Comparison of ENCODE assay signal across 8 mouse cellular contexts in the genomic region with DNA sequence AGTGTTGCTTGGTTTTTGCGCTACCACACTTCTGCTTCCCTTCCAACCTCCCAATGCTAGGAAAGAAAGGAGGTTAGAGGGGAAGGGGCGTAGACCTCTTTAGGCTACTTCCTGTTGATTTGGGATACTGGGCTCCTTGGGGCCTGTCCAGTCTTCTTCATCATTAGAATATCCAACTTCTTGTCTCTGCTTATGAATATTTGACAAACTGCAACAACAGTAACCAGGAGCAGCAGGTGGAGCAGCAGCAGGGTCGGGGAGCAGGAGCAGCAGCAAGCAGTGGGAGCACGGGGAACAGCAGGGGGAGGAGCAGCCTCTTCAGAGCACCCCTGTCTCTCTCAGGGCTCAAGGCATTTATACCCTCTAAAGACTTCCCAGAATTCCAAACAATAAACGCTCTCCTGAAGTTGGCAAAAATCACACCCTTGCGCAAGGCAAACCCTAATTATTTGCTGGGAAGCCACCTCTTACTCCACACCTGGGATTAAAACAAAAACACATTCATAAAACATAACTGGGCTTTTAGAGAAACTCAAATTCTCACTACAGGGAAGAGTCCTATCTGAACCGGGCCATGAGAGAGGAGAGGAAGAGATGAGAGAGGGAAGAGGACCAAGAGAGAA. TPM values are rescaled to one million over a fixed set of nuclear protein-coding genes. Genes with fewer than 3 reads are reported as not detected.
DNase-seq lines count a peak whose midpoint lies in the region; ATAC-seq and TF ChIP-seq lines count a peak whose summit lies in the region.

No protein-coding gene starts in this region.

- no peaks in the 10 kb centered on the region for H3K27me3 ChIP-seq in kidney, adult 2 months (replicated peaks; ENCODE audit: control insufficient read depth, insufficient read depth, low read length)
- no peaks in the 10 kb centered on the region for H3K27me3 ChIP-seq in MEL (ENCODE audit: control insufficient read depth in 1 of 2, insufficient read depth in 2 of 2, low read length in 2 of 2)
- no peaks in the 10 kb centered on the region for H3K27me3 ChIP-seq in hindbrain, embryonic 11.5 days (ENCODE audit: control insufficient read depth, insufficient read depth, low read length)
- no peaks in the 10 kb centered on the region for H3K27me3 ChIP-seq in midbrain, embryonic 12.5 days

- TF ChIP-seq RAD21 in MEL (IDR thresholded peaks at IDR 0.05; ENCODE audit: low read depth, low read length): no peak

- H3K27ac ChIP-seq in kidney, adult 2 months (ENCODE audit: insufficient read depth, low read depth, low read length): peak overlapping the region; percentile 96
- H3K27ac ChIP-seq in MEL (ENCODE audit: control insufficient read depth, low read depth, low read length): peak overlapping the region; percentile 57
- peak overlapping the region; percentile 91; the same call in 1 of the 2 replicates for H3K27ac ChIP-seq in hindbrain, embryonic 11.5 days (ENCODE audit: low read depth, low read length)
- peak overlapping the region; percentile 97 for H3K27ac ChIP-seq in midbrain, embryonic 12.5 days (replicated peaks)

- ATAC-seq in hindbrain, embryonic 11.5 days (ENCODE audit: low FRiP score): no peak
- no peak for ATAC-seq in midbrain, embryonic 12.5 days (ENCODE audit: low FRiP score, low read depth)

- TF ChIP-seq POLR2A in kidney, adult 2 months (IDR thresholded peaks at IDR 0.05; ENCODE audit: low read depth, low read length): no peak
- no peak; a peak in 1 of 4 replicates for TF ChIP-seq POLR2A in MEL (IDR thresholded peaks at IDR 0.05; ENCODE audit: control insufficient read depth in 1 of 2, insufficient read depth in 1 of 2, low read depth in 1 of 2, low read length in 2 of 2, poor library complexity in 1 of 2)

- H3K9me3 ChIP-seq in MEL (replicated peaks; ENCODE audit: insufficient read depth, low read length): no peaks in the 10 kb centered on the region
- H3K9me3 ChIP-seq in hindbrain, embryonic 11.5 days (ENCODE audit: control insufficient read depth, low read length): no peaks in the 10 kb centered on the region
- H3K9me3 ChIP-seq in midbrain, embryonic 12.5 days: no peaks in the 10 kb centered on the region

- no peak for TF ChIP-seq CTCF in kidney, adult 2 months (conservative IDR thresholded peaks at IDR 0.05; ENCODE audit: insufficient read depth, insufficient read length, low read depth, low read length)
- no peak; a peak in 1 of 6 replicates for TF ChIP-seq CTCF in MEL (IDR thresholded peaks at IDR 0.05 in 2 of 3, conservative IDR thresholded peaks at IDR 0.05 in 1 of 3; ENCODE audit: control insufficient read depth in 1 of 3, insufficient read depth in 1 of 3, low read depth in 2 of 3, low read length in 3 of 3, poor library complexity in 1 of 3, severe bottlenecking in 1 of 3)

- peak overlapping the region; percentile 90; the same call in 1 of the 2 replicates for H3K4me3 ChIP-seq in kidney, adult 2 months (ENCODE audit: insufficient read depth, low read depth, low read length)
- peak overlapping the region; percentile 58 to 68 for H3K4me3 ChIP-seq in MEL (ENCODE audit: control insufficient read depth in 1 of 2, insufficient read depth in 1 of 2, low read depth in 2 of 2, low read length in 2 of 2)
- no peak overlapping the region for H3K4me3 ChIP-seq in hindbrain, embryonic 11.5 days (ENCODE audit: low read depth, low read length)
- peak overlapping the region; percentile 65; the same call in 1 of the 2 replicates for H3K4me3 ChIP-seq in midbrain, embryonic 12.5 days

- TF ChIP-seq EP300 in MEL (IDR thresholded peaks at IDR 0.05; ENCODE audit: low read depth in 1 of 2, low read length in 2 of 2): peak; percentile 20 to 32; a peak in 1 of 4 replicates

- H3K36me3 ChIP-seq in kidney, adult 2 months (ENCODE audit: control insufficient read depth, insufficient read depth, low read length): no peaks in the 10 kb centered on the region
- peaks cover 14 to 26% of the 10 kb centered on the region in 2 experiments for H3K36me3 ChIP-seq in MEL (ENCODE audit: control insufficient read depth in 1 of 2, insufficient read depth in 2 of 2, low read length in 2 of 2)
- H3K36me3 ChIP-seq in hindbrain, embryonic 11.5 days (ENCODE audit: control insufficient read depth, insufficient read depth, low read length): 0 out of 2 replicates have a peak, but pooled peaks cover under 1% of the 10 kb centered on the region
- peaks cover 12% of the 10 kb centered on the region for H3K36me3 ChIP-seq in midbrain, embryonic 12.5 days

- no peak overlapping the region; the same call in 1 of the 2 replicates for H3K4me2 ChIP-seq in hindbrain, embryonic 11.5 days (replicated peaks; ENCODE audit: low read depth, low read length)
- peak overlapping the region; percentile 85 for H3K4me2 ChIP-seq in midbrain, embryonic 12.5 days (replicated peaks)

- peaks cover 22% of the 10 kb centered on the region for H3K4me1 ChIP-seq in kidney, adult 2 months (ENCODE audit: control insufficient read depth, insufficient read depth, low read length)
- H3K4me1 ChIP-seq in MEL (ENCODE audit: control insufficient read depth in 1 of 2, insufficient read depth in 2 of 2, low read length in 2 of 2): peaks cover 19 to 21% of the 10 kb centered on the region in 2 experiments
- peaks cover 12% of the 10 kb centered on the region; the same call in 1 of the 2 replicates for H3K4me1 ChIP-seq in hindbrain, embryonic 11.5 days (replicated peaks; ENCODE audit: control insufficient read depth, insufficient read depth, low read length)
- H3K4me1 ChIP-seq in midbrain, embryonic 12.5 days: peaks cover 28% of the 10 kb centered on the region

- DNase-seq in kidney, adult 2 months: peak; percentile 48
- no peak for DNase-seq in kidney, adult 11 months
- DNase-seq in MEL (ENCODE audit: low read depth, low spot score): peak; percentile 67
- no peak for DNase-seq in hindbrain, embryonic 11.5 days (ENCODE audit: low spot score)
- no peak for DNase-seq in retina, embryonic 14.5 days (ENCODE audit: low spot score)
- no peak for DNase-seq in adrenal gland, postnatal 10 days
- DNase-seq in right cerebral cortex, postnatal 14 days: no peak

- H3K79me2 ChIP-seq in MEL (ENCODE audit: control insufficient read depth, insufficient read depth, low read length, poor library complexity): peaks cover 28% of the 10 kb centered on the region

- 55% methylated on average over 7 of the region's 7 CpGs for WGBS in kidney, adult 2 months
- 81% methylated on average over 7 of the region's 7 CpGs for WGBS in hindbrain, embryonic 11.5 days
- 83% methylated on average over 7 of the region's 7 CpGs for WGBS in midbrain, embryonic 12.5 days

- peak overlapping the region; percentile 67 for H3K9ac ChIP-seq in MEL (ENCODE audit: control insufficient read depth, low read depth, low read length, poor library complexity, severe bottlenecking)
- H3K9ac ChIP-seq in hindbrain, embryonic 11.5 days (ENCODE audit: low read depth, low read length): peak overlapping the region; percentile 63; the same call in 1 of the 2 replicates
- H3K9ac ChIP-seq in midbrain, embryonic 12.5 days (replicated peaks): peak overlapping the region; percentile 82

TF ChIP-seq in MEL, 35 proteins besides CTCF, POLR2A, EP300 and RAD21 (continues in another document):
- TF ChIP-seq CHD2 (IDR thresholded peaks at IDR 0.05; ENCODE audit: low read length) (no peak), POLR2AphosphoS5 (IDR thresholded peaks at IDR 0.05; ENCODE audit: borderline replicate concordance, low read depth, low read length) (no peak)

RNA-seq across cellular contexts. Expression of a gene that starts 1.3 kb away (rescaled TPM):
- 0.75 and 1.3 TPM in 2 replicates for polyA plus RNA-seq in kidney, adult 2 months (2012; rRNA removed)
- total RNA-seq in MEL (2012; rRNA removed): 242 and 244 TPM in 2 replicates
- polyA plus RNA-seq in MEL (2012; ENCODE audit: insufficient read depth in 1 of 2, insufficient read length in 2 of 2, low read depth in 1 of 2, low replicate concordance in 2 of 2, missing spikeins in 1 of 2): 100 to 1,000 TPM in 1 of 2 experiments, not detected in 1; 214 TPM
- 296 and 301 TPM in 2 replicates for polyA plus RNA-seq in hindbrain, embryonic 11.5 days (2014; fragmentation: Nextera tagmentation; extraction: Ambion mirVana)
- polyA plus RNA-seq in midbrain, embryonic 12.5 days (2016; fragmentation: Nextera tagmentation; extraction: Ambion mirVana): 228 and 237 TPM in 2 replicates
- 10 to 100 TPM; 23.3 to 28.0 TPM for total RNA-seq in adrenal gland, postnatal 10 days (2021)

RNA-seq across cellular contexts. Expression of a gene that starts 12.8 kb away (rescaled TPM):
- 0.08 and 0.10 TPM in 2 replicates for polyA plus RNA-seq in kidney, adult 2 months (2012; rRNA removed)
- 0.04 TPM in 1 of 2 replicates, not detected in the other for total RNA-seq in MEL (2012; rRNA removed)
- under 1 TPM in 1 of 2 experiments, not detected in 1; 0.04 TPM for polyA plus RNA-seq in MEL (2012; ENCODE audit: insufficient read depth in 1 of 2, insufficient read length in 2 of 2, low read depth in 1 of 2, low replicate concordance in 2 of 2, missing spikeins in 1 of 2)
- not detected in 2 replicates for polyA plus RNA-seq in hindbrain, embryonic 11.5 days (2014; fragmentation: Nextera tagmentation; extraction: Ambion mirVana)
- not detected in 2 replicates for polyA plus RNA-seq in midbrain, embryonic 12.5 days (2016; fragmentation: Nextera tagmentation; extraction: Ambion mirVana)
- total RNA-seq in adrenal gland, postnatal 10 days (2021): not detected

RNA-seq across cellular contexts. Expression of a gene that starts 21.8 kb away (rescaled TPM):
- polyA plus RNA-seq in kidney, adult 2 months (2012; rRNA removed): 15.5 and 15.8 TPM in 2 replicates
- total RNA-seq in MEL (2012; rRNA removed): 171 and 172 TPM in 2 replicates
- polyA plus RNA-seq in MEL (2012; ENCODE audit: insufficient read depth in 1 of 2, insufficient read length in 2 of 2, low read depth in 1 of 2, low replicate concordance in 2 of 2, missing spikeins in 1 of 2): 100 to 1,000 TPM in 1 of 2 experiments, not detected in 1; 188 TPM
- polyA plus RNA-seq in hindbrain, embryonic 11.5 days (2014; fragmentation: Nextera tagmentation; extraction: Ambion mirVana): 73.3 and 84.3 TPM in 2 replicates
- 69.5 and 70.9 TPM in 2 replicates for polyA plus RNA-seq in midbrain, embryonic 12.5 days (2016; fragmentation: Nextera tagmentation; extraction: Ambion mirVana)
- total RNA-seq in adrenal gland, postnatal 10 days (2021): 10 to 100 TPM; 39.7 to 47.3 TPM

RNA-seq across cellular contexts. Expression of a gene that starts 22.0 kb away (rescaled TPM):
- polyA plus RNA-seq in kidney, adult 2 months (2012; rRNA removed): 85.6 and 89.7 TPM in 2 replicates
- total RNA-seq in MEL (2012; rRNA removed): 3.3 and 3.5 TPM in 2 replicates
- polyA plus RNA-seq in MEL (2012; ENCODE audit: insufficient read depth in 1 of 2, insufficient read length in 2 of 2, low read depth in 1 of 2, low replicate concordance in 2 of 2, missing spikeins in 1 of 2): 1 to 10 TPM in 1 of 2 experiments, not detected in 1; 3.8 TPM
- polyA plus RNA-seq in hindbrain, embryonic 11.5 days (2014; fragmentation: Nextera tagmentation; extraction: Ambion mirVana): 3.4 and 3.5 TPM in 2 replicates
- polyA plus RNA-seq in midbrain, embryonic 12.5 days (2016; fragmentation: Nextera tagmentation; extraction: Ambion mirVana): 4.4 and 4.7 TPM in 2 replicates
- total RNA-seq in adrenal gland, postnatal 10 days (2021): 10 to 100 TPM; 14.1 to 17.7 TPM

RNA-seq across cellular contexts. Expression of a gene that starts 25.6 kb away (rescaled TPM):
- polyA plus RNA-seq in kidney, adult 2 months (2012; rRNA removed): 14.9 and 20.1 TPM in 2 replicates
- total RNA-seq in MEL (2012; rRNA removed): 0.12 TPM in 1 of 2 replicates, not detected in the other
- polyA plus RNA-seq in MEL (2012; ENCODE audit: insufficient read depth in 1 of 2, insufficient read length in 2 of 2, low read depth in 1 of 2, low replicate concordance in 2 of 2, missing spikeins in 1 of 2): not detected
- polyA plus RNA-seq in hindbrain, embryonic 11.5 days (2014; fragmentation: Nextera tagmentation; extraction: Ambion mirVana): 1.4 and 1.7 TPM in 2 replicates
- 3.1 and 3.2 TPM in 2 replicates for polyA plus RNA-seq in midbrain, embryonic 12.5 days (2016; fragmentation: Nextera tagmentation; extraction: Ambion mirVana)
- 10 to 100 TPM in 1 of 2 experiments, 1 to 10 TPM in 1; 9.5 to 17.3 TPM for total RNA-seq in adrenal gland, postnatal 10 days (2021)

Comparison
In these comparisons a context has a peak if more than half of its experiments do, and no peak if none do; other contexts are left out.
1. DNase-seq: peak in kidney, adult 2 months (single experiment) and MEL (single experiment); none in kidney, adult 11 months (single experiment), hindbrain, embryonic 11.5 days (single experiment), retina, embryonic 14.5 days (single experiment), adrenal gland, postnatal 10 days (single experiment) and right cerebral cortex, postnatal 14 days (single experiment).
2. RNA of a gene that starts 1.3 kb away (polyA plus RNA-seq): 296 to 301 TPM in hindbrain, embryonic 11.5 days, 228 to 237 TPM in midbrain, embryonic 12.5 days and 214 TPM in MEL; 0.75 to 1.3 TPM in kidney, adult 2 months; every median in the first group is over 10 times any median in the second.
3. Peak in every context shown above with its lines, with median percentiles within 50 percentile points of each other: H3K27ac ChIP-seq and H3K9ac ChIP-seq.